Mouse (Mus musculus): ENCODE data around the gene Srprb.

Srprb gene

GRCm38 (mm10) chr9:103201561-103202260 lies at the start of gene Srprb:
TSS of gene Srprb (minus strand) at chr9:103202137.
- peak; percentile 91 to 98 for DNase-seq (ENCODE audit: low spot score in 2 of 2)

GRCm38 (mm10) chr9:103248618-103249017 lies 46.7 kb upstream of the Srprb start:
- DNase-seq (ENCODE audit: low spot score in 2 of 2) = no peak

- DNase-seq (ENCODE audit: low spot score in 2 of 2) = no peak
Observed at GRCm38 (mm10) chr9:103246526-103247168, 44.7 kb upstream of the Srprb start.

- DNase-seq (ENCODE audit: low spot score in 2 of 2) = no peak
Observed at GRCm38 (mm10) chr9:103243640-103244039, 41.7 kb upstream of the Srprb start.

GRCm38 (mm10) chr9:103241206-103241605 lies 39.3 kb upstream of the Srprb start:
- DNase-seq (ENCODE audit: low spot score in 2 of 2) = no peak

GRCm38 (mm10) chr9:103239471-103239870 lies 37.5 kb upstream of the Srprb start:
- DNase-seq (ENCODE audit: low spot score in 2 of 2) = no peak

GRCm38 (mm10) chr9:103234565-103235165 lies 32.7 kb upstream of the Srprb start:
- no peak for DNase-seq (ENCODE audit: low spot score in 2 of 2)

- no peak for DNase-seq (ENCODE audit: low spot score in 2 of 2)
Observed at GRCm38 (mm10) chr9:103234059-103234458, 32.1 kb upstream of the Srprb start.

- no peak for DNase-seq (ENCODE audit: low spot score in 2 of 2)
Observed at GRCm38 (mm10) chr9:103233006-103233395, 31.1 kb upstream of the Srprb start.

- DNase-seq (ENCODE audit: low spot score in 2 of 2) = no peak
Observed at GRCm38 (mm10) chr9:103232232-103233005, 30.5 kb upstream of the Srprb start.

- peak in 1 of 2 experiments; percentile 40 for DNase-seq (ENCODE audit: low spot score in 2 of 2)
Observed at GRCm38 (mm10) chr9:103230151-103230951, 28.4 kb upstream of the Srprb start, which contains the start of the genes Gm20425 and Trf. TSS of gene Gm20425 (minus strand) at chr9:103230307. TSS of gene Trf (minus strand) at chr9:103230444.

GRCm38 (mm10) chr9:103229037-103229867 lies 27.3 kb upstream of the Srprb start:
- no peak for DNase-seq (ENCODE audit: low spot score in 2 of 2)

- no peak for DNase-seq (ENCODE audit: low spot score in 2 of 2)
Observed at GRCm38 (mm10) chr9:103228370-103229003, 26.6 kb upstream of the Srprb start.

- DNase-seq (ENCODE audit: low spot score in 2 of 2) = no peak
Observed at GRCm38 (mm10) chr9:103227760-103228159, 25.8 kb upstream of the Srprb start.

- no peak for DNase-seq (ENCODE audit: low spot score in 2 of 2)
Observed at GRCm38 (mm10) chr9:103226806-103227205, 24.9 kb upstream of the Srprb start.

- peak in 1 of 2 experiments; percentile 54 for DNase-seq (ENCODE audit: low spot score in 2 of 2)
Observed at GRCm38 (mm10) chr9:103225464-103225863, 23.5 kb upstream of the Srprb start.

- no peak for DNase-seq (ENCODE audit: low spot score in 2 of 2)
Observed at GRCm38 (mm10) chr9:103224721-103225120, 22.8 kb upstream of the Srprb start.

- DNase-seq (ENCODE audit: low spot score in 2 of 2) = no peak
Observed at GRCm38 (mm10) chr9:103214281-103214680, 12.3 kb upstream of the Srprb start.

GRCm38 (mm10) chr9:103213631-103214030 lies 11.7 kb upstream of the Srprb start:
- no peak for DNase-seq (ENCODE audit: low spot score in 2 of 2)
